Mouse (Mus musculus) brown adipose tissue, adult 24 weeks (tissue): Measurements from ENCODE around the gene Ssh1. TPM values are rescaled to one million over a fixed set of nuclear protein-coding genes. Genes with fewer than 3 reads are reported as not detected.
A peak's percentile ranks its signal among the peaks of the same experiment; 100 is the strongest.

Experiments
- H3K27ac ChIP-seq: fragments of 200-500 bp; replicated peaks from 2 replicates; pipeline ENCODE4 v1.5.1; 2012; ENCODE audit warnings: low read depth, mild to moderate bottlenecking, low read length
- H3K4me1 ChIP-seq: fragments of 200-500 bp; 2 replicates; pipeline ENCODE4 v1.6.1; 2012; ENCODE audit warnings: low read length, mixed read lengths; ENCODE audit not compliant: control insufficient read depth, insufficient read depth, insufficient read length
- H3K4me3 ChIP-seq: fragments of 200-500 bp; 2 replicates; pipeline ENCODE4 v1.5.1; 2012; ENCODE audit warnings: low read depth, mild to moderate bottlenecking, low read length, moderate library complexity; ENCODE audit not compliant: insufficient read depth
- polyA plus RNA-seq: library from polyadenylated mRNA; stranded (reverse); fragments of >200 nt; gene quantifications from 2 replicates; pipeline ENCODE4 v1.2.4, GENCODE M21; 2012; ENCODE audit not compliant: missing spikeins, insufficient read depth, insufficient read length

Gene Ssh1
- polyA plus RNA-seq, 1 experiment, result 11.7 TPM

- no peaks in the 10 kb centered on the region for H3K4me1 ChIP-seq
Measured at GRCm38 (mm10) chr5:113910065-113910701, 83.5 kb downstream of the Ssh1 start.

GRCm38 (mm10) chr5:113908592-113909441, 84.9 kb downstream of the Ssh1 start, which contains the start of gene Coro1c:
TSS of gene Coro1c (minus strand) at chr5:113908758.
- peak within 1 kb of the TSS; percentile 81 for H3K27ac ChIP-seq
- peak within 1 kb of the TSS; percentile 79 for H3K4me3 ChIP-seq
- no peaks in the 10 kb centered on the region for H3K4me1 ChIP-seq

More at GRCm38 (mm10) chr5:113910065-113910701, 83.5 kb downstream of the Ssh1 start:
- H3K27ac ChIP-seq, result peak overlapping the region; percentile 36
- no peak overlapping the region for H3K4me3 ChIP-seq

GRCm38 (mm10) chr5:113907786-113908567, 85.7 kb downstream of the Ssh1 start:
- H3K4me1 ChIP-seq, result no peaks in the 10 kb centered on the region
- peak overlapping the region; percentile 81 for H3K27ac ChIP-seq
- peak overlapping the region; percentile 79 for H3K4me3 ChIP-seq

GRCm38 (mm10) chr5:113906958-113907735, 86.5 kb downstream of the Ssh1 start:
- Histone ChIP-seq H3K4me1 (no peaks in the 10 kb centered on the region; the same call in 1 of the 2 replicates), H3K4me3 (peak overlapping the region; percentile 79), H3K27ac (peak overlapping the region; percentile 81)

- Histone ChIP-seq H3K4me1 (peaks cover 3% of the 10 kb centered on the region), H3K27ac (no peak overlapping the region), H3K4me3 (no peak overlapping the region)
Measured at GRCm38 (mm10) chr5:113904987-113905386, 88.7 kb downstream of the Ssh1 start.

- Histone ChIP-seq H3K4me1 (peaks cover 13% of the 10 kb centered on the region), H3K27ac (no peak overlapping the region), H3K4me3 (no peak overlapping the region)
Measured at GRCm38 (mm10) chr5:113902983-113903382, 90.7 kb downstream of the Ssh1 start.

- no peak overlapping the region for H3K4me3 ChIP-seq
- H3K4me1 ChIP-seq, result peaks cover 18% of the 10 kb centered on the region
- H3K27ac ChIP-seq, result no peak overlapping the region
Measured at GRCm38 (mm10) chr5:113902017-113902416, 91.7 kb downstream of the Ssh1 start.

- Histone ChIP-seq H3K27ac (no peak overlapping the region), H3K4me1 (peaks cover 18% of the 10 kb centered on the region), H3K4me3 (no peak overlapping the region)
Measured at GRCm38 (mm10) chr5:113901074-113901571, 92.6 kb downstream of the Ssh1 start.

- Histone ChIP-seq H3K4me1 (peaks cover 18% of the 10 kb centered on the region), H3K27ac (no peak overlapping the region), H3K4me3 (no peak overlapping the region)
Measured at GRCm38 (mm10) chr5:113899543-113899942, 94.2 kb downstream of the Ssh1 start.

- no peak overlapping the region for H3K4me3 ChIP-seq
- H3K27ac ChIP-seq, result no peak overlapping the region
- H3K4me1 ChIP-seq, result peaks cover 29% of the 10 kb centered on the region
Measured at GRCm38 (mm10) chr5:113892005-113892404, 101.7 kb downstream of the Ssh1 start.

GRCm38 (mm10) chr5:113890874-113891273, 102.8 kb downstream of the Ssh1 start:
- peak overlapping the region; percentile 58 for H3K27ac ChIP-seq
- H3K4me3 ChIP-seq, result peak overlapping the region; percentile 31
- peaks cover 29% of the 10 kb centered on the region for H3K4me1 ChIP-seq

- Histone ChIP-seq H3K4me1 (peaks cover 29% of the 10 kb centered on the region), H3K27ac (no peak overlapping the region), H3K4me3 (no peak overlapping the region)
Measured at GRCm38 (mm10) chr5:113889912-113890311, 103.8 kb downstream of the Ssh1 start.

- H3K4me1 ChIP-seq, result peaks cover 29% of the 10 kb centered on the region
- no peak overlapping the region for H3K4me3 ChIP-seq
Measured at GRCm38 (mm10) chr5:113889181-113889906, 104.3 kb downstream of the Ssh1 start.

More at GRCm38 (mm10) chr5:113889181-113889906, 104.3 kb downstream of the Ssh1 start:
- peak overlapping the region; percentile 72 for H3K27ac ChIP-seq
